Mouse (Mus musculus): ENCODE data around the gene Krt79.

The Krt79 gene

DNA sequence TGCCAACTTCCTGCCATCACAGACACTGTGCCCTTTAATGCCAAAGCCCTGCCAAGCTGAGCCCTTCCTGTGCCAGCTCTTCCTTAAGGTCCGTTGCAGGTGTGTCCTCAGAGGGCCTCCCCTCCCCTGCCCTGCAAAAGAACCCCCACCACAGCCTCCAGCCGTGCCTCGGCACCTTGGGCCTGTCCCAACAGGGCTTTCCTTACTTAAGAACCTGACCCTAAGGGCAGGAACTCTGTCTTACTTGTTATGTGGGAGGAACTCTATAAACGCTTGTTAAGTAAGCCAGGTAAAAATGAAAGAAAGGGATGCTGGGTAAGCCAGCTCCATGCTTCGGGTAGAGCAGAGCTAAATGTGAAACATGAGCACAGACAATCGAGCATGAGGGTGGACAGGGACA lies 7.1 kb downstream of the Krt79 start:
- DNase-seq (ENCODE audit: low spot score in 2 of 2), result no peak

DNA sequence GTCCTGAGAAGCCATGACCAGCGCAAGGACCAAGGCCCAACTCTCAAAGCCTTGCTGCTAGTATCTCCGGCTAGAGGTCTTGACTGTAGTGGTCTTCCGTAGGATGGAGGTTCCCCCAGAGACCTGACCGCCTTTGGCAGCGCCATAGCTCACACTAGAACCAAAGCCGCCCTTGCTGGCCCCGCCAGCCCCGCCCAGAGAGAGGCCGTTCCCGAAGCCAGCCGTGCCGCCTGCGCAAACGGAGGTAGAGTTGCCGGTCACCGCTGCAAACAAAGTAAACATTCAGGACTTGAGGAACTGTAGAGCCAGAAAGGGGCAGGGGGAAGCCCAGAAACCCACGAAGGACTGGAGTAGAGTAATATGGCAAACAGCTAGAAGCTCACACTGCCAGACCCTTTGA lies 10.5 kb downstream of the Krt79 start:
- no peak for DNase-seq (ENCODE audit: low spot score in 2 of 2)

DNA sequence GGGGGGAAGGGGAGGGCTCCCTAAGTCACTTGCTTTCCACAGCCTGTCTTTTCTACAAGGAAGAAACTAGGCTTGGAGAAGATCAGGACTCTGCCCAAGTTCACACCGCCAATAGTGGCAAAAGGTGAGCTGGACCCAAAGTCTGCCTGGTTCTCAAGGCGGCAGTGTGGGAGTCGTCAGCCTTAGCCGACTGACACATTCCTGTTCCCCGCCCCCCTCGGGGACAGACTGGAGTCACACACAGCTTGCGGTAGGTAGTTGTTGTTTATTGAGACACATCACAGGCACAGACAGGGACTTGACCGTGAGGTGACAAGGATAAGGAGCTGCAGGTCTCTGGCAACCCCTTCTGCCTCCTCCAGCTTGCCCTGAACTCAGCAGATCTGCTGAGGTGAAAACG lies 11.0 kb downstream of the Krt79 start:
- DNase-seq (ENCODE audit: low spot score in 2 of 2), result no peak

DNA sequence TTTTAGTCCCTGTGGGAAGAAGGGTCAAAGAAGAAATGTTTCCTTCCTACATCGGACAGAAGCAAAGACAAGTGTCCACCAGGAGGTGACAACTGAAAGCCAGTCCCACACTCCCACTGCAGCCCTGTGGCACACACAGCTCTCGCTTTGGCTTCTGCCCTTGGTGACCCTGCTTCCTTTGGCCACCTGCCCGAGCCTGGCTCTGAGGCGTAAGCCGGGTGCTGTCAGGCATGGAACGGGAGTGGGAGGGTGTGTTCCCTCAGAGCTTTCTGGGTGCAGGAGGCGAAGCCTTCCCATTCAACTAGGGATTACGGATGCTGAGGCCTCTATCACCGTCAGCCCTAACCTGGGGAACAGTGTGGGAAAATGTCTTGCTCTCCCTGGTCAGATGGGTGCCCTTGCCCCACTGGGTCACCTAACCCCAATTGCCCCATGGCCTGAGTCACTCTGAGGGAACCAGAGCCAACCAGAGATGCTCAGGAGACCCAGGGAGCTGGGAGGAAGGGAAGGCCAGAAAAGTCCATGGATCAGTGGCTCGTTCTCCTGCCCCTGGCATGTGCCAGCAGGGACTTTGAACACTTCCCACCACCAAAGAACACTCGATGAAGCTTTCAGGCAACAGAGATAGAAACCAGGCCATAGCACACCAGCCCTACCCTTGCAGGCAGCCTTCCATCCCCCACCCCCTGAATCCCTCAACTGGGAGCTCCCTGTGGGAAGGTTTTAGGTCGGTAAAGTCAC lies 12.6 kb downstream of the Krt79 start:
- DNase-seq (ENCODE audit: low spot score in 2 of 2), result no peak

- DNase-seq (ENCODE audit: low spot score in 2 of 2), result no peak
Measured at GRCm38 (mm10) chr15:101925041-101925440, 15.1 kb downstream of the Krt79 start.

DNA sequence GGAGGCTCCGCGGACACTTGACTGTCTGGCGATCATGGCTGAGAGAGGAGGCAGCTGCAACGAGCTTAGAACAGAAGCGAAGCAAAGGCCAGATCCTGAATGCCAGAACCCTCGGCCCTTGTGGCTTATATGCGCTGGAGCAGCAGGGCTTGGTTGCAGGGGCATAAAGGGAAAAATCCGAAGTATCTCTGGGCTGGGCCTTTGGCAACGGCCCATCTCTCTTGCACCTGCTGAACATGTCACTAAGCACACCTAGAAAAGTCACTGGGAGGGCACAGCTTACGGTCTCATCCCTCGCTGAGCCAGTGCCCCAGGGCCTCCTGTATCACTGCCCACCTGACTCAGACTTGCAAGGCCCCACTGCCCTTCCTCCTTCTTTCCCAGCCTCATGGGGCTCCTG lies 15.5 kb downstream of the Krt79 start, which contains the start of gene Krt4:
TSS of gene Krt4 (minus strand) at position 101 of the 400 bp plus-strand sequence.
- DNase-seq (ENCODE audit: low spot score in 2 of 2), result no peak

DNA sequence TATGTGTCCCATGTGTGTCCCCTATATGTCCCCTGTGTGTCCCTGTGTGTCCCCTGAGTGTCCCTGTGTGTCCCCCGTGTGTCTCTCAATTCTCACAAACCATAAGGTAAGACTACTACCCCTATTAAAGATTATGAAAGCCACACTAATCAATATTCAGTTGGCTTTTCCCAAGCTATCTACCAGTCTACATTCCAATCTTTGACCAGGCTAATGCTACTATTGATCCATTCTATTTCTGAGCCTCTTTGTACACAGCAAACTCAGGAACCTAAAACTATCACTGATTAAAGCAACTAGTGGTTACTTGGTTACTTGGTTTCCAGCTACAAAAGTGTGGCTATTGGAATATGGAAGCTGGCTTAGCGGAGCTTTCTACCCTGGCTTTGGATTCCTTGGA lies 17.8 kb downstream of the Krt79 start:
- no peak for DNase-seq (ENCODE audit: low spot score in 2 of 2)

DNA sequence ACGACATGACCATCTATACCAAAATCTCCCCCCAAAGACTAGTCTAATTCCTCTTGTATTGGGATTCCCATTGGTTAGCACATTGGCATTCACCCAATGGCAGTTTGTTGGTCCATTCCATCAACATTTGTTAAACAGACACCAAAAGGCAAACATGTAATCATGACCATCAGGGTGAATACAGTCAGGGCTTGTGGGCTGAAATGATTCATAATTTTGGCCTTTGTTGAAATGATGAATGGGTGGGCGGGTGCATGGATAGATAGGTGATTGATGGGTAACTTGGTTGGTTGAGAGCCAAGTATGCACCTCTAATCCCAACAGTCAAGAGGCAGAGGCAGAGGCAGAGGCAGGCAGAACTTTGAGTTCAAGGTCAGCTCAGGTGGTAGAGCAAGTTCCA lies 24.1 kb downstream of the Krt79 start:
- no peak for DNase-seq (ENCODE audit: low spot score in 2 of 2)

GRCm38 (mm10) chr15:101904849-101905248 lies 35.3 kb downstream of the Krt79 start:
- DNase-seq (ENCODE audit: low spot score in 2 of 2), result no peak

- DNase-seq (ENCODE audit: low spot score in 2 of 2), result no peak
Measured at GRCm38 (mm10) chr15:101902171-101903149, 37.7 kb downstream of the Krt79 start.

- no peak for DNase-seq (ENCODE audit: low spot score in 2 of 2)
Measured at GRCm38 (mm10) chr15:101895216-101895615, 44.9 kb downstream of the Krt79 start.

DNA sequence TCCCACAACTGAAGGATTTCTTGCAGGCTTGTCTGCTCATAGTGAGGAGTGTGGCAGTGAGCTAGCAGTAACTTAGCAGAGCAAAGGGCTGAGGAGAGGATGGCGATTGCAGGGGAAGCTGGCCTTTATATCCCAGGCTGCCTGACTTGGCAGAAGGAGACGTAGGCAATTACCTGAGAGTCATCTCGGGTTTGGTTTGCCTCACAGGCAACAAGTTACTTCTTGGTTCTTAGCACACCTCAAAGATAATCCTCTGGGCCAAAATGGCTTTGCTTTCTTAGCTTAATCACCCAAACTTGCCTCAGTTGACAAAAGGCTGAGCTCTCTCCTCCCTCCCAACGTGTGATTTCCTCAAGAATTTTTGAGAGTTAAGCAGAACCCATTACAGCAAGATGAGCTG lies 47.3 kb downstream of the Krt79 start, which contains the start of gene Krt76:
TSS of gene Krt76 (minus strand) at position 101 of the 400 bp plus-strand sequence.
- DNase-seq (ENCODE audit: low spot score in 2 of 2), result no peak

- no peak for DNase-seq (ENCODE audit: low spot score in 2 of 2)
Measured at GRCm38 (mm10) chr15:101879776-101880175, 60.3 kb downstream of the Krt79 start.

Data from spleen, postnatal 14 days (tissue).